Mouse (Mus musculus) liver, postnatal 0 days (tissue): ENCODE measurements at regions not wholly inside any gene's neighbourhood (a gene's known extent, or its start where the extent isn't known, plus 50 kb on each side); places are given as distances from the start of the nearest gene placed in this dataset.

Source experiments
- ATAC-seq: fragments of 200-750 bp; cut with Nextera tagmentation; 2 replicates; pipeline ENCODE4 v1.8.0; 2017; ENCODE audit warnings: mild to moderate bottlenecking, moderate library complexity
- DNase-seq: peaks from one replicate; pipeline ENCODE4 v3.0.0-alpha.2; 2016
- H3K27ac ChIP-seq: fragments of 300-500 bp; sonication (generic); 2 replicates; pipeline ENCODE4 v1.5.1; 2014; ENCODE audit warnings: antibody characterized with exemption, moderate library complexity, mild to moderate bottlenecking, low read depth
- H3K27me3 ChIP-seq: fragments of 300-500 bp; sonication (generic); 2 replicates; pipeline ENCODE4 v1.6.1; 2014; ENCODE audit warnings: low read length, control low read depth, mixed read lengths; ENCODE audit not compliant: insufficient read depth
- H3K36me3 ChIP-seq: fragments of 300-500 bp; sonication (generic); replicated peaks from 2 replicates; pipeline ENCODE4 v1.6.1; 2014; ENCODE audit warnings: mild to moderate bottlenecking, control low read depth, low read length, moderate library complexity, mixed read lengths; ENCODE audit not compliant: insufficient read depth
- H3K4me1 ChIP-seq: fragments of 300-500 bp; sonication (generic); 2 replicates; pipeline ENCODE4 v1.6.1; 2014; ENCODE audit warnings: antibody characterized with exemption, mild to moderate bottlenecking, control low read depth; ENCODE audit not compliant: insufficient read depth
- H3K4me2 ChIP-seq: fragments of 300-500 bp; sonication (generic); 2 replicates; pipeline ENCODE4 v1.6.1; 2014; ENCODE audit warnings: low read depth, mild to moderate bottlenecking, low read length, moderate library complexity, mixed read lengths
- H3K4me3 ChIP-seq: fragments of 300-500 bp; sonication (generic); 2 replicates; pipeline ENCODE4 v1.5.1; 2014; ENCODE audit warnings: low read depth, low read length
- H3K9ac ChIP-seq: fragments of 300-500 bp; sonication (generic); replicated peaks from 2 replicates; pipeline ENCODE4 v1.6.1; 2014; ENCODE audit warnings: mild to moderate bottlenecking, moderate library complexity
- H3K9me3 ChIP-seq: fragments of 300-500 bp; sonication (generic); 2 replicates; pipeline ENCODE4 v1.6.1; 2016; ENCODE audit warnings: mild to moderate bottlenecking, control low read depth, low read length, mixed read lengths
- CTCF ChIP-seq: sonication (generic); IDR thresholded peaks from 2 replicates; pipeline ENCODE4 v1.5.1; 2016; ENCODE audit warnings: antibody characterized with exemption, low read depth
- EP300 ChIP-seq: IDR thresholded peaks from 2 replicates; pipeline ENCODE4 v1.6.1; 2016; ENCODE audit warnings: antibody characterized with exemption, low read depth, mild to moderate bottlenecking
- WGBS: fragments of 180-500 bp; shearing (Covaris S2); extraction: QIAGEN DNeasy Blood & Tissue Kit; methylation state at CpG from one replicate; pipeline ENCODE4 v1.1.7; 2014; ENCODE audit not compliant: insufficient replicate concordance; 5-methylcytosine and 5-hydroxymethylcytosine counted together

- TF ChIP-seq EP300, result no peak
- peak; percentile 78 for TF ChIP-seq CTCF
- Histone ChIP-seq H3K27ac (no peak overlapping the region), H3K9ac (no peak overlapping the region), H3K27me3 (no peaks in the 10 kb centered on the region), H3K36me3 (no peaks in the 10 kb centered on the region), H3K4me2 (no peak overlapping the region), H3K4me1 (no peaks in the 10 kb centered on the region), H3K4me3 (no peak overlapping the region), H3K9me3 (no peaks in the 10 kb centered on the region)
- 20% methylated on average over 2 of the region's 2 CpGs for WGBS
- peak; percentile 33; the same call in 1 of the 2 replicates for ATAC-seq
- peak; percentile 66 for DNase-seq
Measured at GRCm38 (mm10) chr14:87215099-87215498, 74.1 kb upstream of the Diaph3 start.

- no peak overlapping the region for H3K9ac ChIP-seq
- TF ChIP-seq CTCF (no peak), EP300 (no peak)
- WGBS, result 53% methylated on average over 7 of the region's 7 CpGs
- no peaks in the 10 kb centered on the region for H3K4me1 ChIP-seq
- no peak overlapping the region for H3K4me3 ChIP-seq
- H3K27me3 ChIP-seq, result no peaks in the 10 kb centered on the region
- DNase-seq (no peak), ATAC-seq (no peak)
- H3K36me3 ChIP-seq, result no peaks in the 10 kb centered on the region
- H3K9me3 ChIP-seq, result no peaks in the 10 kb centered on the region
- H3K27ac ChIP-seq, result no peak overlapping the region
- no peak overlapping the region for H3K4me2 ChIP-seq
Measured at GRCm38 (mm10) chr14:87217042-87217441, 76.0 kb upstream of the Diaph3 start.

GRCm38 (mm10) chr14:87219975-87220374 lies 78.9 kb upstream of the Diaph3 start:
- Histone ChIP-seq H3K27ac (no peak overlapping the region), H3K4me1 (no peaks in the 10 kb centered on the region), H3K4me3 (no peak overlapping the region), H3K9me3 (no peaks in the 10 kb centered on the region), H3K9ac (no peak overlapping the region), H3K27me3 (no peaks in the 10 kb centered on the region), H3K4me2 (no peak overlapping the region), H3K36me3 (no peaks in the 10 kb centered on the region)
- no peak for TF ChIP-seq EP300
- no peak for TF ChIP-seq CTCF
- no peak for ATAC-seq
- DNase-seq, result no peak
- 79% methylated on average over 3 of the region's 3 CpGs for WGBS

GRCm38 (mm10) chr14:87224870-87225269 lies 83.8 kb upstream of the Diaph3 start:
- no peaks in the 10 kb centered on the region for H3K36me3 ChIP-seq
- WGBS, result 64% methylated on average over 5 of the region's 5 CpGs
- H3K27me3 ChIP-seq, result no peaks in the 10 kb centered on the region
- no peak for TF ChIP-seq EP300
- TF ChIP-seq CTCF, result no peak
- no peak overlapping the region for H3K9ac ChIP-seq
- DNase-seq (no peak), ATAC-seq (no peak)
- H3K4me1 ChIP-seq, result no peaks in the 10 kb centered on the region
- H3K4me3 ChIP-seq, result no peak overlapping the region
- no peaks in the 10 kb centered on the region; the same call in 1 of the 2 replicates for H3K9me3 ChIP-seq
- no peak overlapping the region for H3K27ac ChIP-seq
- no peak overlapping the region for H3K4me2 ChIP-seq

- no peaks in the 10 kb centered on the region for H3K36me3 ChIP-seq
- WGBS, result 80% methylated on average over 2 of the region's 2 CpGs
- no peak overlapping the region for H3K4me2 ChIP-seq
- ATAC-seq (no peak), DNase-seq (no peak)
- TF ChIP-seq CTCF (no peak), EP300 (no peak)
- no peaks in the 10 kb centered on the region for H3K27me3 ChIP-seq
- no peaks in the 10 kb centered on the region for H3K4me1 ChIP-seq
- no peak overlapping the region for H3K9ac ChIP-seq
- H3K27ac ChIP-seq, result no peak overlapping the region
- H3K4me3 ChIP-seq, result no peak overlapping the region
- H3K9me3 ChIP-seq, result no peaks in the 10 kb centered on the region
Measured at GRCm38 (mm10) chr14:87249258-87249657, 108.2 kb upstream of the Diaph3 start.

GRCm38 (mm10) chr14:87255484-87256208 lies 114.6 kb upstream of the Diaph3 start:
- TF ChIP-seq CTCF, result no peak
- TF ChIP-seq EP300, result no peak
- Histone ChIP-seq H3K4me1 (no peaks in the 10 kb centered on the region), H3K27me3 (no peaks in the 10 kb centered on the region), H3K36me3 (no peaks in the 10 kb centered on the region), H3K4me3 (no peak overlapping the region), H3K9ac (no peak overlapping the region), H3K9me3 (no peaks in the 10 kb centered on the region), H3K4me2 (no peak overlapping the region), H3K27ac (no peak overlapping the region)
- 72% methylated on average over 5 of the region's 5 CpGs for WGBS
- ATAC-seq, result no peak
- DNase-seq, result no peak
